ENCODE assay signal across 7 mouse cellular contexts in the genomic region with DNA sequence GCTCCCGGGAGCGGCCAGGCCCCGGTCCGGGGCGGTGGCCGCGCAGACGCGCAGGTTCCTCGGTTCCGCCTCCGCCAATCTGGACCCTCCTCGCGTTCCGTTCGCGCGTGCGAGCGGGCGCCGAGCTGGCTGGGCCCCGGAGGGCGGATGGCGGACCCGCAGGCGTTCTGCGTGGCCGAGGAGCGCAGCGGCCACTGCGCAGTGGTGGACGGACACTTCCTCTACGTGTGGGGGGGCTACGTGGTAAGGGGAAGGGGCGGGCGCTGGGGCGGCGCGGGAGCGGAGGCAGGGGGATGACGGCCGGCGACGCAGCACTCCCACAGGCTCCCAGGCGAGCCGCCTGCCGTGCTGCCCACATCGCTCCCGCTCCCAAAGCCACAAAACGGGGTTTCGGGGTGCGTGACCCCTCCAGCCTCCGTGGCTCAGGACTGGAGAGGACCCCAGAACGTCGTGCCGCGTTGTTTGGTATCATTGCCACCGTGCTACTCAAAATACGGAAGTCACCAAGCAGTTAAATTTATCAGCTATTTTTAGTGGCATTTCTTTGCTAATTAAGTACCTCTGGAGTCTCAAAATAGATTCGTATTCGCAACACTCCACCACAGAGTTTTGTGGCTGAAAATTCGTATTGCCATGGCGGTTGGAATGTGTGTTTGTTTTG. TPM values are rescaled to one million over a fixed set of nuclear protein-coding genes. Genes with fewer than 3 reads are reported as not detected.
DNase-seq lines count a peak whose midpoint lies in the region; ATAC-seq and TF ChIP-seq lines count a peak whose summit lies in the region.

No protein-coding gene starts in this region.

- H3K27me3 ChIP-seq in embryonic facial prominence, embryonic 13.5 days, result no peaks in the 10 kb centered on the region
- no peaks in the 10 kb centered on the region for H3K27me3 ChIP-seq in heart, adult 2 months (ENCODE audit: control insufficient read depth, insufficient read depth, low read length)
- H3K27me3 ChIP-seq in limb, embryonic 14.5 days (ENCODE audit: control insufficient read depth, insufficient read depth, low read length), result no peaks in the 10 kb centered on the region
- no peaks in the 10 kb centered on the region for H3K27me3 ChIP-seq in midbrain, embryonic 16.5 days (ENCODE audit: control insufficient read depth, insufficient read depth, low read depth, low read length)

- DNase-seq in adrenal gland, postnatal 25 days, result peak; percentile 78
- peak; percentile 83 to 86 for DNase-seq in heart, adult 2 months
- DNase-seq in kidney, adult 8-10 months, result peak; percentile 50 to 53
- peak; percentile 75 for DNase-seq in limb, embryonic 14.5 days (ENCODE audit: low spot score)
- peak; percentile 64 to 66 for DNase-seq in spleen, postnatal 10 days (ENCODE audit: low spot score in 2 of 2)

- TF ChIP-seq CTCF in heart, adult 2 months (IDR thresholded peaks at IDR 0.05), result no peak

- peak; percentile 67 for TF ChIP-seq POLR2A in heart, adult 2 months (IDR thresholded peaks at IDR 0.05; ENCODE audit: insufficient read depth, low read depth, low read length)
- 0 out of 2 replicates have a peak, but pooled peaks have one; percentile 57 for TF ChIP-seq POLR2A in limb, embryonic 14.5 days (IDR thresholded peaks at IDR 0.05; ENCODE audit: borderline replicate concordance, extremely low read depth, insufficient read depth, insufficient read length)

- peak overlapping the region; percentile 85 for H3K27ac ChIP-seq in embryonic facial prominence, embryonic 13.5 days
- H3K27ac ChIP-seq in heart, adult 2 months, result peak overlapping the region; percentile 93
- H3K27ac ChIP-seq in limb, embryonic 14.5 days (replicated peaks; ENCODE audit: low read depth, low read length), result peak overlapping the region; percentile 73
- H3K27ac ChIP-seq in midbrain, embryonic 16.5 days (ENCODE audit: low read length), result peak overlapping the region; percentile 90

- H3K9me3 ChIP-seq in embryonic facial prominence, embryonic 13.5 days, result no peaks in the 10 kb centered on the region
- no peaks in the 10 kb centered on the region for H3K9me3 ChIP-seq in limb, embryonic 14.5 days (ENCODE audit: control insufficient read depth, low read length)
- H3K9me3 ChIP-seq in midbrain, embryonic 16.5 days (replicated peaks; ENCODE audit: control insufficient read depth, low read length, poor library complexity, severe bottlenecking), result no peaks in the 10 kb centered on the region

- WGBS in embryonic facial prominence, embryonic 13.5 days, result under 1% methylated on average over 64 of the region's 64 CpGs
- WGBS in heart, adult 2 months, result under 1% methylated on average over 64 of the region's 64 CpGs
- under 1% methylated on average over 55 of the region's 64 CpGs for WGBS in limb, embryonic 14.5 days
- WGBS in midbrain, embryonic 16.5 days, result 1% methylated on average over 62 of the region's 64 CpGs

- H3K36me3 ChIP-seq in embryonic facial prominence, embryonic 13.5 days, result no peaks in the 10 kb centered on the region
- no peaks in the 10 kb centered on the region for H3K36me3 ChIP-seq in heart, adult 2 months (ENCODE audit: control insufficient read depth, insufficient read depth, low read length)
- no peaks in the 10 kb centered on the region for H3K36me3 ChIP-seq in limb, embryonic 14.5 days (ENCODE audit: control insufficient read depth, insufficient read depth, low read length)
- H3K36me3 ChIP-seq in midbrain, embryonic 16.5 days (ENCODE audit: control insufficient read depth, insufficient read depth, low read length), result no peaks in the 10 kb centered on the region

- peak overlapping the region; percentile 87 for H3K9ac ChIP-seq in embryonic facial prominence, embryonic 13.5 days
- peak overlapping the region; percentile 80 for H3K9ac ChIP-seq in heart, adult 2 months (ENCODE audit: low read depth, low read length)
- peak overlapping the region; percentile 89 for H3K9ac ChIP-seq in limb, embryonic 14.5 days (ENCODE audit: low read depth, low read length, severe bottlenecking)
- H3K9ac ChIP-seq in midbrain, embryonic 16.5 days (ENCODE audit: low read depth, low read length), result peak overlapping the region; percentile 89

- peak overlapping the region; percentile 74 for H3K4me3 ChIP-seq in embryonic facial prominence, embryonic 13.5 days
- peak overlapping the region; percentile 86 for H3K4me3 ChIP-seq in heart, adult 2 months
- peak overlapping the region; percentile 61 for H3K4me3 ChIP-seq in limb, embryonic 14.5 days (replicated peaks; ENCODE audit: low read length)
- peak overlapping the region; percentile 78 for H3K4me3 ChIP-seq in midbrain, embryonic 16.5 days (ENCODE audit: low read depth, low read length)

- peak overlapping the region; percentile 69 for H3K4me2 ChIP-seq in embryonic facial prominence, embryonic 13.5 days
- H3K4me2 ChIP-seq in limb, embryonic 14.5 days (replicated peaks; ENCODE audit: low read depth, low read length, severe bottlenecking), result peak overlapping the region; percentile 65
- peak overlapping the region; percentile 61 for H3K4me2 ChIP-seq in midbrain, embryonic 16.5 days (ENCODE audit: low read length)

- peaks cover 6% of the 10 kb centered on the region; the same call in 1 of the 2 replicates for H3K4me1 ChIP-seq in embryonic facial prominence, embryonic 13.5 days
- H3K4me1 ChIP-seq in heart, adult 2 months (ENCODE audit: control insufficient read depth, insufficient read depth, low read length), result peaks cover 2% of the 10 kb centered on the region; the same call in 1 of the 2 replicates
- H3K4me1 ChIP-seq in limb, embryonic 14.5 days (ENCODE audit: control insufficient read depth, insufficient read depth, low read length), result peaks cover 4% of the 10 kb centered on the region
- peaks cover 4% of the 10 kb centered on the region; the same call in 1 of the 2 replicates for H3K4me1 ChIP-seq in midbrain, embryonic 16.5 days (ENCODE audit: control insufficient read depth, insufficient read depth, low read length)

- no peaks in the 10 kb centered on the region for H3K79me2 ChIP-seq in heart, adult 2 months (replicated peaks; ENCODE audit: control insufficient read depth, insufficient read depth, low read length)

- ATAC-seq in embryonic facial prominence, embryonic 13.5 days (ENCODE audit: insufficient number of reproducible peaks, insufficient read depth, low FRiP score, low TSS enrichment, low read depth), result peak; percentile 82
- peak; percentile 90 for ATAC-seq in limb, embryonic 14.5 days (ENCODE audit: low FRiP score, low read depth)
- peak; percentile 96 for ATAC-seq in midbrain, embryonic 16.5 days

- no peak for TF ChIP-seq EP300 in heart, adult 2 months (IDR thresholded peaks at IDR 0.05; ENCODE audit: insufficient read depth, low read depth, low read length)

- intact Hi-C loops in heart, adult 2 months (cut with DNase I), result loop anchor here (2.0 to 5.0 kb wide), 3 partner anchors 13 to 55 kb away; a partner anchor contains a TSS

RNA-seq across cellular contexts. Expression of a gene that starts 0.9 kb away (rescaled TPM):
- total RNA-seq in adrenal gland, postnatal 25 days (2021), result 6.8 and 10.6 TPM in 2 replicates
- 10.5 and 12.4 TPM in 2 replicates for polyA plus RNA-seq in embryonic facial prominence, embryonic 13.5 days (2015; fragmentation: Nextera tagmentation; extraction: Ambion mirVana)
- 10 to 100 TPM; 34.6 to 38.7 TPM for total RNA-seq in heart, adult 2 months (2021)
- 10.2 and 10.5 TPM in 2 replicates for polyA plus RNA-seq in heart, adult 2 months (2012; rRNA removed)
- polyA plus RNA-seq in limb, embryonic 14.5 days (2012; rRNA removed), result 2.8 and 4.1 TPM in 2 replicates
- polyA plus RNA-seq in limb, embryonic 14.5 days (2014; fragmentation: Nextera tagmentation; extraction: Ambion mirVana), result 9.1 and 9.5 TPM in 2 replicates
- 15.6 and 19.3 TPM in 2 replicates for polyA plus RNA-seq in midbrain, embryonic 16.5 days (2015; fragmentation: Nextera tagmentation; extraction: Ambion mirVana)

RNA-seq across cellular contexts. Expression of a gene that starts 13.9 kb away (rescaled TPM):
- 5.7 and 5.8 TPM in 2 replicates for total RNA-seq in adrenal gland, postnatal 25 days (2021)
- polyA plus RNA-seq in embryonic facial prominence, embryonic 13.5 days (2015; fragmentation: Nextera tagmentation; extraction: Ambion mirVana), result 25.5 and 29.5 TPM in 2 replicates
- total RNA-seq in heart, adult 2 months (2021), result under 1 TPM; 0.27 to 0.63 TPM
- polyA plus RNA-seq in heart, adult 2 months (2012; rRNA removed), result 1.00 and 1.4 TPM in 2 replicates
- 35.7 and 37.1 TPM in 2 replicates for polyA plus RNA-seq in limb, embryonic 14.5 days (2012; rRNA removed)
- polyA plus RNA-seq in limb, embryonic 14.5 days (2014; fragmentation: Nextera tagmentation; extraction: Ambion mirVana), result 26.3 and 27.4 TPM in 2 replicates
- polyA plus RNA-seq in midbrain, embryonic 16.5 days (2015; fragmentation: Nextera tagmentation; extraction: Ambion mirVana), result 2.5 and 2.7 TPM in 2 replicates

RNA-seq across cellular contexts. Expression of a gene that starts 37.8 kb away (rescaled TPM):
- total RNA-seq in adrenal gland, postnatal 25 days (2021), result 5.4 and 6.9 TPM in 2 replicates
- 26.1 and 33.9 TPM in 2 replicates for polyA plus RNA-seq in embryonic facial prominence, embryonic 13.5 days (2015; fragmentation: Nextera tagmentation; extraction: Ambion mirVana)
- 1 to 10 TPM; 1.7 to 1.8 TPM for total RNA-seq in heart, adult 2 months (2021)
- not detected in 2 replicates for polyA plus RNA-seq in heart, adult 2 months (2012; rRNA removed)
- 3.7 and 10.0 TPM in 2 replicates for polyA plus RNA-seq in limb, embryonic 14.5 days (2012; rRNA removed)
- polyA plus RNA-seq in limb, embryonic 14.5 days (2014; fragmentation: Nextera tagmentation; extraction: Ambion mirVana), result 18.8 and 19.3 TPM in 2 replicates
- polyA plus RNA-seq in midbrain, embryonic 16.5 days (2015; fragmentation: Nextera tagmentation; extraction: Ambion mirVana), result 9.8 and 13.1 TPM in 2 replicates

RNA-seq across cellular contexts. Expression of a gene that starts 43.7 kb away (rescaled TPM):
- total RNA-seq in adrenal gland, postnatal 25 days (2021), result 0.95 and 2.0 TPM in 2 replicates
- 12.0 and 14.4 TPM in 2 replicates for polyA plus RNA-seq in embryonic facial prominence, embryonic 13.5 days (2015; fragmentation: Nextera tagmentation; extraction: Ambion mirVana)
- total RNA-seq in heart, adult 2 months (2021), result under 1 TPM; 0.50 to 0.80 TPM
- 0.67 and 0.94 TPM in 2 replicates for polyA plus RNA-seq in heart, adult 2 months (2012; rRNA removed)
- polyA plus RNA-seq in limb, embryonic 14.5 days (2012; rRNA removed), result 5.3 and 5.6 TPM in 2 replicates
- 5.9 and 6.7 TPM in 2 replicates for polyA plus RNA-seq in limb, embryonic 14.5 days (2014; fragmentation: Nextera tagmentation; extraction: Ambion mirVana)
- 5.9 and 6.4 TPM in 2 replicates for polyA plus RNA-seq in midbrain, embryonic 16.5 days (2015; fragmentation: Nextera tagmentation; extraction: Ambion mirVana)

RNA-seq across cellular contexts. Expression of a gene that starts 45.0 kb away (rescaled TPM):
- total RNA-seq in adrenal gland, postnatal 25 days (2021), result 6.6 and 6.8 TPM in 2 replicates
- polyA plus RNA-seq in embryonic facial prominence, embryonic 13.5 days (2015; fragmentation: Nextera tagmentation; extraction: Ambion mirVana), result 33.8 and 40.4 TPM in 2 replicates
- total RNA-seq in heart, adult 2 months (2021), result 1 to 10 TPM; 2.2 to 3.1 TPM
- polyA plus RNA-seq in heart, adult 2 months (2012; rRNA removed), result 1.00 and 2.1 TPM in 2 replicates
- polyA plus RNA-seq in limb, embryonic 14.5 days (2012; rRNA removed), result 7.1 and 7.6 TPM in 2 replicates
- 17.8 and 21.8 TPM in 2 replicates for polyA plus RNA-seq in limb, embryonic 14.5 days (2014; fragmentation: Nextera tagmentation; extraction: Ambion mirVana)
- polyA plus RNA-seq in midbrain, embryonic 16.5 days (2015; fragmentation: Nextera tagmentation; extraction: Ambion mirVana), result 11.8 and 14.7 TPM in 2 replicates

Comparison
In these comparisons a context has a peak if more than half of its experiments do, and no peak if none do; other contexts are left out.
1. Peak in every context shown above with its lines: DNase-seq, ATAC-seq, H3K4me3 ChIP-seq and H3K27ac ChIP-seq.